Mouse (Mus musculus) mouse embryonic stem cell (cell line): ENCODE results near the gene Son.
"Not testable (repeated sequence)": the region's sequence is repeated elsewhere in the genome, so short reads cannot be mapped to it uniquely, and the experiment has no call there.

Experiments used
- in situ Hi-C, 2 experiments: fragments of 300-500 bp; cut with MboI; formaldehyde crosslinking; loops; 1 replicate in 1 of 2; 3 replicates in 1 of 2; pipeline ENCODE4 v1.14.3; 2019 to 2020; ENCODE audit warnings: low sequenced_read_pairs in 2 of 2, low pct_unique_long_range_greater_than_20kb in 1 of 2, mixed read lengths in 1 of 2; ENCODE audit not compliant: unreplicated experiment in 1 of 2

Gene Son

GRCm38 (mm10) chr16:91632439-91632838 is 14.9 kb upstream of the Son start:
- in situ Hi-C loops, result no loop called here

DNA sequence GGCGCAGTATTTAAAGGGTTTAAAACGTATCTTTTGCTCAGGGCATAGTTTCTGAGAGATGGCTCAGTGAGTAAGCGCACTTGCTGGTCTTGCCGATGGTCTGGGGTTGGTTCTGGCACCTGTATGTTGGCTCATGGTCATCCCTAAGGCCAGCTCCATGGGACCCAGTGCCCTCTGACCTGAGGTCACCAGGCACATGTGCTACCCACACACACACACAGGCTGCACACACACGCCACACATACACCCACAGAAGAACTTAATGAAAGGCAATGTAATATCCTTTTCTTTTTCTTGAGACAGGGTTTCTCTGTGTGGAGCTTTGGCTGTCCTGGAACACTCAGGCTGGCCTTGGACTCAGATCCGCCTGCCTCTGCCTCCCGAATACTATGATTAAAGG is 14.4 kb upstream of the Son start:
- in situ Hi-C loops, result no loop called here

DNA sequence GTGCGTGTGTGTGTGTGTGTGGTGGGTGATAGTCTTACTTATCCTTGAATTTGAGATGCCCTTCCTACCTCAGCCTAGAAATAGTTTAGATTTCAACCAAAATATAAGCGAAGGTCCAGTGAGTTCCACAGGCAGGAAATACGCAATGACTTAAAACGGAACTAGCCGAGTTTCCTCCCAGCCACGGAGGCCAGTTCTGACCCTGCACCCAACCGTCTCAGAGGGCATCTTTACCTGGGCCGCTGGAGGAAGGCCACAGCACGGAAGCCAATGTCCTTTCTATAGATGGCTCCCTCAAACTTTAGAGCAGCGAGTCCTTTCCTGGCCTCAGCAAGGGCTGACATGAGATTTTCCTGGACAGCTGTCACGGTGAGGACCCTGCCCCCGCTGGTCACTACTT is 13.7 kb upstream of the Son start:
- in situ Hi-C loops, result no loop called here

GRCm38 (mm10) chr16:91639161-91639560 is 8.1 kb upstream of the Son start:
- in situ Hi-C loops, result no loop called here

DNA sequence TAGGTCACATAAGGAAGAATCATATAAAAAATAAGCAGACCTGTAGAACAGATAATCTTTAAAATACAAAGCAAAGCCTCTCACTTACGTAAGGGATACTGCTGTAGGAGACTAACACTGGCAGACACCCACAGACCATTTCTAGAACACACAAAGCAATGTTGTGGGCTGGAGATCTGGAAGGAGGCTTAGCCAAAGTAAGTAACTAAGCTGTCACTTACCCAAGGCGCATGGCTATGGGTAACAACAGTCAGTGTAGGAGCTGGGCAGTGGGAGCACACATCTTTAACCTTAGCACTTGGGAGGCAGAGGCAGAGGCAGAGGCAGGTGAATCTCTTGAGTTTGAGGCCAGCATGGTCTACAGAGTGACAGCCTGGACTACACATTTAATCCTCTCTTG is 7.7 kb upstream of the Son start:
- in situ Hi-C loops, result no loop called here

DNA sequence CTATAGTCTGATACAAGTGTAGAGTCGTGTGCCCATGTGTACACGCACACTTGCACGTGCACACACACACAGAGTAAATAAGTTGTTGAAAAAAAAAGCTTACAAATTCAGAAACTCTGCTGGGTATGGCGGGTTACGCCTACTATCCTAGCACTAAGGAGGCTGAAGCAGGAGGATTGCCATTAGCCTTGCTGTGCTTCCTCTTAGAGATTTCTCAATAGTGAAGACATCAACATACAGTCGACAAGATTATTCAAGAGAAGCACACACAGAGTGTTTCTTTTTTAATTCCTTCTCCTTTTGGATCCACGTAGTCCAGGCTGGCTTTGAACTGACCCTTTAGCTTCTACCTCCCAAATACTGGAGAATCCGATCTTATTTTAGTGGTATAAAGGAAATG is 7.1 kb upstream of the Son start:
- in situ Hi-C loops, result no loop called here

DNA sequence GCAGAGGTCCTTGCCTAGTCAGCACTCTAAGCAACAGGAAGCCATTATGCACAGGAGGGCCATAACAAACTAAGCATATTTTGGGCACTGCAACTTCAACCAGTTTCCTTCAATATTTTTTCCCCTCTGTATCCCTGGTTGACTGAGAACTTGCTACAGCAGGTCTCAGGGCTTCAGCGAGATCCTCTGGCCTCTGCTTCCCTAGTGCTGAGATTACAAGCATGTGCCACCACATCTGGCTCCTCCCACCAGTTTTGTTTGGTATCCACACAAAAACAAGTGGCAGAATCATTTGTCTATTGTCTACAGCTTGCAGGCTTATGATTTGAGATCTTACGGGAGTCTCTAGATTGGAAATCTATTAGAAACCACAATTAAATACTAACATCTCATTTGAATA is 2.4 kb upstream of the Son start:
- in situ Hi-C loops, result no loop called here

DNA sequence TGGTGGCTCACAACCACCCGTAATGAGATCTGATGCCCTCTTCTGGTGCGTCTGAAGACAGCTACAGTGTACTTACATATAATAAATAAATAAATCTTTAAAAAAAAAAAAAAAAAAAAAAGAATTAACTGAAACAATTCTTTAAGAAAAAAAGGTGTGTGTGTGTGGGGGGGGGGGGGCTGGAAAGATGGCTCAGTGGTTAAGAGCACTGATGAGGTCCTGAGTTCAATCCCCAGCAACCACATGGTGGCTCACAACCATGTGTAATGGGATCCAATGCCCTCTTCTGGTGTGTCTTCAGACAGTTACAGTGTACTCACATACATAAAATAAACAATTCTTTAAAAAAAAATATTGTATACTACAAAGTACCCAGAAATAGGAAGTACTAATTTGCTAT is 1.9 kb upstream of the Son start:
- in situ Hi-C loops, result not testable (repeated sequence)

GRCm38 (mm10) chr16:91645995-91646602 is 1.2 kb upstream of the Son start:
- in situ Hi-C loops, result no loop called here

DNA sequence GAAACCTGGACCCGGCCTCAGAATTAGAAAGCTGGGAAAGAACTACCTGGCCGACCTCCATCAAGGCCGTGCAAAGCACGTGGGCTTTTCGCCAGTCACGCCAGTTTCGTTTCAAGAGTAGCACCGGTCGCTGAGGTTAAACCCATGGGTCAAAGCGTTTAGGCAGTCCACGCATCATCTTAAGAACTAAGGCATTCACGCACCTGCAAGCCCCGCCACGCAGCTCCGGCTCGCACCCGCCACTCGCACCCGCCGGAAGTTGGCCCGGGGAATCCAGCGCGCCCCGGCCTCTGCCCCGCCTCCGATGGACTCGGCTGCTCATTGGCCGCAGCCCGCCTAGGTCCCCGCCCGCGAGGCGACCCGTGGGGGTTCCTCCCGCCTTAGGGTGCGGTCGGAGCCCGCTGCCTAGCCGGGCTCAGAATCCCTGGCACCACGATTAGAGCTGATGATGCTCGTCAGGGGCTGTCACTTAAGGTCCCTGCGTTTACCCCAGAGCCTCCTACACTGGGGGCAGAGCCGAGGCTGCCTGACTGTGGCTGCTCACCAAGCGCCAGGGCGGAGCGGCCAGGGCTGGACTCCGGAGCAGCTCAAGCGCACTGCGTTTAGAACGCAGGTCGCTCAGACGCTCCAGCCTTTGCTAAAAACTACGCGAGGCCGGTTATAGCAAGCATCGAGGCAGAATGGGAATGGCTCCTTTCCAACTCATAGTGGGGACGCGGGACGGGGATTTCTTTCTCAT is 456 bp upstream of the Son start, which contains the start of gene Gart:
Gart (minus strand) TSS at position 272 of the 739 bp plus-strand sequence.
- in situ Hi-C loops, result no loop called here

- in situ Hi-C loops, result no loop called here
These were observed 879 bp downstream of the Son start for GRCm38 (mm10) chr16:91648220-91648550.

DNA sequence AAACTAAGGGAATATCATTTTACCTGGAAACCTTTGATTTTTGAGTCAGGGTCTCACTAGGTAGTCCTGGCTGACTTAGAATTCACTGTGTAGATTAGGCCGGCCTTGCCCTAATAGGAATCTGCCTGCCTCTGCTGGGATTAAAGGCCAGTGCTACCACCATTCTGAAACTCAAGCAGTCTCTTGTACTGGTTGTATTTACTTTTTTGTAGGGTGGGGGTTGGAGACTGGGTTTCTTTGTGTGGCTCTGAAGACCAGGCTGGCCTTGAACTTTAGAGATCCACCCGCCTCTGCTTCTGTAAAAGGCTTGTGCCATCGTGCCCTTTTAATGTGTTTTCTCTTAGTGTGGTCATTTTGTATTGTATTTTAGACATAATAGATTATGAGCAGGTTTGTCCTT is 1.9 kb downstream of the Son start:
- in situ Hi-C loops, result no loop called here

GRCm38 (mm10) chr16:91649781-91650180 is 2.5 kb downstream of the Son start:
- in situ Hi-C loops, result no loop called here

GRCm38 (mm10) chr16:91652191-91652590 is 4.9 kb downstream of the Son start:
- in situ Hi-C loops, result no loop called here

- in situ Hi-C loops, result no loop called here
These were observed 8.0 kb downstream of the Son start for GRCm38 (mm10) chr16:91655285-91655684.

DNA sequence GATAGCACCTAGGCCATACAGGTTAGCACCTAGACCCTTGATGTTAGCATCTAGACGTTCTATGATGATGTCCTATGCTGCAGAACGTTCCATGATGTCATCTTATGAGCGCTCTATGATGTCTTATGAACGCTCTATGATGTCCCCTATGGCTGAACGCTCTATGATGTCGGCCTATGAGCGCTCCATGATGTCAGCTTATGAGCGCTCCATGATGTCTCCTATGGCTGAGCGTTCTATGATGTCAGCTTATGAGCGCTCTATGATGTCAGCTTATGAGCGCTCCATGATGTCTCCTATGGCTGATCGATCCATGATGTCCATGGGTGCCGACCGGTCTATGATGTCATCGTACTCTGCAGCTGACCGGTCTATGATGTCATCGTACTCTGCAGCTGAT is 10.0 kb downstream of the Son start:
- in situ Hi-C loops, result no loop called here

DNA sequence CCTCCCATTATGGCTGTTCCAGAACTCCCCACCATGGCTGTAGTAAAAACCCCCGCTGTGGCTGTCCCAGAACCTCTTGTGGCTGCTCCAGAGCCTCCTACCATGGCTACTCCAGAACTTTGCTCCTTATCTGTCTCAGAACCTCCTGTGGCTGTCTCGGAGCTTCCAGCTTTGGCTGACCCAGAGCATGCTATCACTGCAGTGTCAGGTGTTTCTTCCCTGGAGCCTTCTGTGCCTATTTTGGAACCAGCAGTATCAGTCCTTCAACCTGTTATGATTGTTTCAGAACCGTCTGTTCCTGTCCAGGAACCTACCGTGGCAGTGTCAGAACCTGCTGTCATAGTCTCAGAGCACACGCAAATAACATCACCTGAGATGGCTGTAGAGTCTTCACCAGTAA is 11.2 kb downstream of the Son start:
- in situ Hi-C loops, result no loop called here

DNA sequence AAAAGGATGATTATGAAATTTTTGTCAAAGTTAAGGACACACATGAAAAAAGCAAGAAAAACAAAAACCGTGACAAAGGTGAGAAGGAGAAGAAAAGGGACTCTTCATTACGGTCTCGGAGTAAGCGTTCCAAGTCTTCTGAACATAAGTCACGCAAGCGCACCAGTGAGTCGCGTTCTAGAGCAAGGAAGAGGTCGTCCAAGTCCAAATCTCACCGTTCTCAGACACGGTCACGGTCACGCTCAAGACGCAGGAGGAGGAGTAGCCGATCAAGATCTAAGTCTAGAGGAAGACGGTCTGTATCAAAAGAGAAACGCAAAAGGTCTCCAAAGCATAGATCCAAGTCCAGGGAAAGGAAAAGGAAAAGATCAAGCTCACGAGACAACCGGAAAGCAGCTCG is 12.5 kb downstream of the Son start:
- in situ Hi-C loops, result no loop called here

DNA sequence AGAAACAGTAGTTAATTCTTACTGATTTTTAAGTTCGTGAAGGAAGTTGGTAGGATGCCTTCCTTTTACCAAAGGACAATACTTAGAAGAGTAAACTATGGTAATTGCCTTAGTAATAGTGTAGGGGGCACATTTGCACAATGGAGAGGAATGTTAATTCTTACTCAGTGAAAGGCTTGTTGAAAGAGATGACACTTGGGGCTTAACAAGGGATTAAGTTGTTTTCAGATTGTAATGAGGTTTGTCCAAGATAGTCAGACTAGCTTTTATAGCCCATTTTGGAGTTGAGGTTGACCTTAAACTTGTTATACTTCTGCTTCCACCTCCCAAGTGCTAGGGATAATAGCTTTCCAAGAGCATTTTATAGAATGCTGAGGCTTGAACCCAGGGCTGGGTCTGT is 14.1 kb downstream of the Son start:
- in situ Hi-C loops, result no loop called here

DNA sequence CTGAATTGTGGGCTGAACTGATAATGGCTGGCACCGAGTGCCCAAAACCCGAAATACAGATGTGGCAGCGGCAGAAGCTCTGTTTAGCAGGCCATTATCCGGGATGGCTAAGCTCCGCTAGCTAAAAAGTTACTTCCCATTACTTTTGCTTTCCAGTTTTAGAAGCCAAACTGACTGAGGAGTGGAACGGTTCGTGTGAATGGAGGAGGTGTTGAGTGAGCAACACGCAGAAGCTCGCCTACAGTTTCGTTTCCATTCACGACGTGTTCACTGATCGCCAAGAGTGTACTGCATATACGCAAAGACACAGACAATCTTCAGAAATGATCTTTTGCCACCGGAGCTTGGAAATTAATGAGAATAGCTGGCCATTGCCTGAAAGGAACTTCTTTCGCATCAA is 15.0 kb downstream of the Son start:
- in situ Hi-C loops, result no loop called here
